Mouse (Mus musculus): ENCODE measurements at regions not wholly inside any gene's neighbourhood (a gene's known extent, or its start where the extent isn't known, plus 50 kb on each side); places are given as distances from the start of the nearest gene placed in this dataset.

DNA sequence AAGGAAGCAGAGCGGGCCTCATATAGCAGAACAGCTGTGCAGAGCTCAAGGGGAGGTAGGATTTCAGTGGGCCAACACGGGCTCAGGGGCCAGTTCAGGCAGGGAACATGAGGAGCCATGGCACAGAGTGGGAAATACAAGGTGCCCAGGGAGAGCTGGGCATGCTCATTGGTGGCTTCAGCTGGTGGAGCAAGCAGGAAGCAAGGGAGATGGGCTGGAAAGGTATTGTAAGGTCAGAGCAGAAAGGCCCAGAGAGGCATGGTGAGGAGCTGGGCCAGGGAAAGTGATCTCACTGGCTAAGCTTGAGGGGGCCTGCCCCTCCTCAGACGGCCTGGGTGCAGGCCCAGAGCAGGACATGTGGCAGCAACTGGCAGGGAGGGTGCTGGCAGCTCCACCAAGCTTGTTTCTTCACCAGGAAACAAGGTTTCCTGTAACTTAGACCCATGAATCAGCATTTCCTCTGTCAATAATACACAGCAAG is 155.2 kb upstream of the Lpp start:
- peak; percentile 35; the same call in 1 of the 2 replicates for TF ChIP-seq POLR2A (IDR thresholded peaks at IDR 0.05; ENCODE audit: borderline replicate concordance, control insufficient read depth, low read depth, low read length)
- TF ChIP-seq CTCF (IDR thresholded peaks at IDR 0.05; ENCODE audit: control insufficient read depth, insufficient read depth, low read length) = no peak
- 13% methylated on average over 3 of the region's 3 CpGs for WGBS

GRCm38 (mm10) chr16:24237425-24237824 is 155.9 kb upstream of the Lpp start:
- 31% methylated on average over 3 of the region's 3 CpGs for WGBS
- H3K4me1 ChIP-seq (ENCODE audit: control insufficient read depth, insufficient read depth, low read length) = peaks cover 11% of the 10 kb centered on the region
- no peak for TF ChIP-seq POLR2A (IDR thresholded peaks at IDR 0.05; ENCODE audit: borderline replicate concordance, control insufficient read depth, low read depth, low read length)
- TF ChIP-seq CTCF (IDR thresholded peaks at IDR 0.05; ENCODE audit: control insufficient read depth, insufficient read depth, low read length) = no peak
- H3K4me3 ChIP-seq (replicated peaks; ENCODE audit: control insufficient read depth, low read depth, low read length) = no peak overlapping the region
- H3K27ac ChIP-seq (ENCODE audit: control insufficient read depth, insufficient read depth, low read depth, low read length, poor library complexity) = no peak overlapping the region

More for the DNA sequence above, 155.2 kb upstream of the Lpp start:
- Histone ChIP-seq H3K27ac (ENCODE audit: control insufficient read depth, insufficient read depth, low read depth, low read length, poor library complexity) (peak overlapping the region; percentile 78), H3K4me3 (replicated peaks; ENCODE audit: control insufficient read depth, low read depth, low read length) (no peak overlapping the region), H3K4me1 (ENCODE audit: control insufficient read depth, insufficient read depth, low read length) (peaks cover 11% of the 10 kb centered on the region)

DNA sequence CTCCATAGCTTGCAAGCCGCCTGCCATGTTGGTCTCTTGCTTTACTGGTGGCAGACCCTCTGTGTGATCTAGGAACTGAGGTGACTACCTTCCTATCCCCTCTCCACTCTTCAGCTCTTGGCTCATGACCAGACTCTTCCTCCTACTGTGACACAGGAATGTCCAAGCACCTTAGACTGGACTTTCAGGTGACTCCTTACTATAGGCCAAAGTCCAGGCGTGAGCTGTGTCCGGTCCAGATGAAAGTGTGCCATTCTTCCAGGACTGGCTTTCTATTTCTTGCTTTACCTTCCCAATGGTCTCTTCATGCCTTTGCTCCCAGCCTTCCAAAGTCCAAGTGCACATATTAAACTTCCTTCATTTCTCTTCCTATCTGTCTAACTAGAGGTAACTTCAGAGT is 156.3 kb upstream of the Lpp start:
- no peak overlapping the region for H3K27ac ChIP-seq (ENCODE audit: control insufficient read depth, insufficient read depth, low read depth, low read length, poor library complexity)
- WGBS = 89% methylated on average over 3 of the region's 3 CpGs
- TF ChIP-seq POLR2A (IDR thresholded peaks at IDR 0.05; ENCODE audit: borderline replicate concordance, control insufficient read depth, low read depth, low read length) (no peak), CTCF (IDR thresholded peaks at IDR 0.05; ENCODE audit: control insufficient read depth, insufficient read depth, low read length) (no peak)
- H3K4me3 ChIP-seq (replicated peaks; ENCODE audit: control insufficient read depth, low read depth, low read length) = no peak overlapping the region
- H3K4me1 ChIP-seq (ENCODE audit: control insufficient read depth, insufficient read depth, low read length) = peaks cover 11% of the 10 kb centered on the region

DNA sequence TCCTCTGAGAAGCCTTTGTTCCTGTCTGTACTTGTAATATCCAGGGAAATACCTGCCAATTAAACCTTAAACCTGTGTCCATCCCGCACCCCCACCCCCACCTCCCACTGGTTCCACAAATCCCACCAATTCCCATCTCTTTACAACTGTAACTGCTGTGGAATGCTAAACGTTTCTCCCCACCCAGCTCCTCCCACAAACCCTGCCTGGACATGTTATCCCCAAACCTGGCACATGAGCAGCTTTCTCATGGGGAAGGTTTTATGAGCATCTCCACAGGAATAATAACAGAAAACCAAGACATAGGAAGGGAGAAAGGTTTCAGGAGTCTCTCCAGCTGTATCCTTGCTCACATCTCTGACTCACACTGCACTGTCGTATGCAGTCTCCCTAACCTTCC is 156.8 kb upstream of the Lpp start:
- Histone ChIP-seq H3K4me3 (replicated peaks; ENCODE audit: control insufficient read depth, low read depth, low read length) (no peak overlapping the region), H3K27ac (ENCODE audit: control insufficient read depth, insufficient read depth, low read depth, low read length, poor library complexity) (no peak overlapping the region), H3K4me1 (ENCODE audit: control insufficient read depth, insufficient read depth, low read length) (peaks cover 11% of the 10 kb centered on the region)
- TF ChIP-seq CTCF (IDR thresholded peaks at IDR 0.05; ENCODE audit: control insufficient read depth, insufficient read depth, low read length) (no peak), POLR2A (IDR thresholded peaks at IDR 0.05; ENCODE audit: borderline replicate concordance, control insufficient read depth, low read depth, low read length) (no peak)
- 77% methylated on average over 3 of the region's 3 CpGs for WGBS

GRCm38 (mm10) chr16:24234795-24235194 is 158.5 kb upstream of the Lpp start:
- Histone ChIP-seq H3K4me1 (ENCODE audit: control insufficient read depth, insufficient read depth, low read length) (peaks cover 11% of the 10 kb centered on the region), H3K4me3 (replicated peaks; ENCODE audit: control insufficient read depth, low read depth, low read length) (no peak overlapping the region), H3K27ac (ENCODE audit: control insufficient read depth, insufficient read depth, low read depth, low read length, poor library complexity) (no peak overlapping the region)
- WGBS = 29% methylated on average over 11 of the region's 11 CpGs
- TF ChIP-seq CTCF (IDR thresholded peaks at IDR 0.05; ENCODE audit: control insufficient read depth, insufficient read depth, low read length) (no peak), POLR2A (IDR thresholded peaks at IDR 0.05; ENCODE audit: borderline replicate concordance, control insufficient read depth, low read depth, low read length) (no peak)

DNA sequence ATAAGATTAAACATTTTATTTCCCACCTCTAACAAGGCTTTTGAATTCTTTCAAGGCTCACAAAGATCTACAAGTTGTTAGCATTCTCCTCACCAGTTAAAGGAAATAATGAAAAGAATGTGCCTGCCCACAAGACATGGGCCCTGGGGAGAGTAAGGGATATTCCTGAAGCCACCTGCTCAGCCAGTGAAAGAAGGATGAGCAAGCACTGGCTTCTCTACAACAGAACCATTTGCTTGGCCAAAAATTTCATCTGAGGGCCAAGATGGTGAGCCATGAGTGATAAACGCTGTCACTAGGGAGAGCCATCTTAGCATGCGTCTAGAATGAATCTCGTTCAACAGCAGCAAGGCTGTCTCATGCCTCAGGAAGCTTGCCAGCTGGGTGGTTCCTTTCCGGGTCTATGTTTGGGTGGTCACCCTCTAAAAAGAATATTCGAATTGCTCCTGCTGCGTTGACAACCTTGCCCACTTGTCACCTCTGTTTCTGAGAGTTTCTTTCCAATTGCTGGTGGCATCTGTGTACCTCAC is 161.2 kb upstream of the Lpp start:
- Histone ChIP-seq H3K4me3 (replicated peaks; ENCODE audit: control insufficient read depth, low read depth, low read length) (no peak overlapping the region), H3K27ac (ENCODE audit: control insufficient read depth, insufficient read depth, low read depth, low read length, poor library complexity) (no peak overlapping the region), H3K4me1 (ENCODE audit: control insufficient read depth, insufficient read depth, low read length) (peaks cover 3% of the 10 kb centered on the region; the same call in 1 of the 2 replicates)
- 70% methylated on average over 6 of the region's 6 CpGs for WGBS
- TF ChIP-seq CTCF (IDR thresholded peaks at IDR 0.05; ENCODE audit: control insufficient read depth, insufficient read depth, low read length) = no peak
- TF ChIP-seq POLR2A (IDR thresholded peaks at IDR 0.05; ENCODE audit: borderline replicate concordance, control insufficient read depth, low read depth, low read length) = no peak

DNA sequence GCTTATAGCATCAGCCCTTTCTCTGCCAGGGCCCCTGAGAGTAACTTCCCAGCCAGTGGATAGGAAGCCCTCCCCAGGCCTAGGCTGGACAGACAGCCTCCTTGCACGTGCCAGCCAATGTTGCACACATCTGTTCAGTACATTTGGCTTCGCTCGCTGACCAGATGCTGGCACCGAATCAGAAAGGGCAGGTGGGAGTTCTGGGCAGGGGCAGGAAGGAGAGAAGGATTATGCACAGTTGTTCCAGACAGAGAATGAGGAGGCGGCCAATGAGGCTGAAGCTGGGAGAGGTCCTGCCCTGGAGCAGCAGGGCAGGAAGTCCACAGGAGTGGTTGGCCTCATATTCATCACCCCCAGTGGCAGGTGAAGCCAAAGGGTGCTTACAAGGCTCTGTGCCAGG is 161.8 kb upstream of the Lpp start:
- H3K4me3 ChIP-seq (replicated peaks; ENCODE audit: control insufficient read depth, low read depth, low read length) = no peak overlapping the region
- WGBS = 59% methylated on average over 5 of the region's 5 CpGs

GRCm38 (mm10) chr16:24229002-24229607 is 164.2 kb upstream of the Lpp start:
- TF ChIP-seq POLR2A (IDR thresholded peaks at IDR 0.05; ENCODE audit: borderline replicate concordance, control insufficient read depth, low read depth, low read length) = no peak
- no peak for TF ChIP-seq CTCF (IDR thresholded peaks at IDR 0.05; ENCODE audit: control insufficient read depth, insufficient read depth, low read length)
- no peak overlapping the region for H3K4me3 ChIP-seq (replicated peaks; ENCODE audit: control insufficient read depth, low read depth, low read length)
- no peak overlapping the region for H3K27ac ChIP-seq (ENCODE audit: control insufficient read depth, insufficient read depth, low read depth, low read length, poor library complexity)
- 82% methylated on average over 7 of the region's 7 CpGs for WGBS
- H3K4me1 ChIP-seq (ENCODE audit: control insufficient read depth, insufficient read depth, low read length) = no peaks in the 10 kb centered on the region

More for the DNA sequence above, 161.8 kb upstream of the Lpp start:
- Histone ChIP-seq H3K4me1 (ENCODE audit: control insufficient read depth, insufficient read depth, low read length) (peaks cover 2% of the 10 kb centered on the region; the same call in 1 of the 2 replicates), H3K27ac (ENCODE audit: control insufficient read depth, insufficient read depth, low read depth, low read length, poor library complexity) (no peak overlapping the region)
- TF ChIP-seq POLR2A (IDR thresholded peaks at IDR 0.05; ENCODE audit: borderline replicate concordance, control insufficient read depth, low read depth, low read length) (no peak), CTCF (IDR thresholded peaks at IDR 0.05; ENCODE audit: control insufficient read depth, insufficient read depth, low read length) (no peak)
